Mouse (Mus musculus): Measurements from ENCODE around the gene Lrrc4.

GRCm38 (mm10) chr6:28795792-28796515 is 35.6 kb downstream of the Lrrc4 start:
- TF ChIP-seq CTCF (IDR thresholded peaks at IDR 0.05; ENCODE audit: extremely low read depth, insufficient read depth, insufficient read length, insufficient replicate concordance) (no peak), POLR2A (IDR thresholded peaks at IDR 0.05; ENCODE audit: low read depth, low read length) (no peak)
